Mouse (Mus musculus) limb, embryonic 11.5 days (tissue): ENCODE data around the gene Ror1. TPM values are rescaled to one million over a fixed set of nuclear protein-coding genes. Genes with fewer than 3 reads are reported as not detected.
A peak's percentile ranks its signal among the peaks of the same experiment; 100 is the strongest.

Experiments used
- ATAC-seq: fragments of 200-750 bp; cut with Nextera tagmentation; 2 replicates; pipeline ENCODE4 v1.8.0; 2017; ENCODE audit warnings: low read depth; ENCODE audit not compliant: insufficient number of reproducible peaks, low FRiP score, low TSS enrichment
- DNase-seq: peaks from one replicate; pipeline ENCODE4 v3.0.0-alpha.2; 2015; ENCODE audit warnings: low spot score
- H3K27ac ChIP-seq: fragments of 300-500 bp; sonication (generic); replicated peaks from 2 replicates; pipeline ENCODE4 v1.5.1; 2014; ENCODE audit warnings: low read depth, mild to moderate bottlenecking, low read length
- H3K27me3 ChIP-seq: fragments of 300-500 bp; sonication (generic); 2 replicates; pipeline ENCODE4 v1.6.1; 2014; ENCODE audit warnings: mild to moderate bottlenecking, low read length, mixed read lengths; ENCODE audit not compliant: control insufficient read depth, insufficient read depth
- H3K36me3 ChIP-seq: fragments of 300-500 bp; sonication (generic); 2 replicates; pipeline ENCODE4 v1.6.1; 2014; ENCODE audit warnings: mild to moderate bottlenecking, low read length, moderate library complexity, mixed read lengths; ENCODE audit not compliant: control insufficient read depth, insufficient read depth
- H3K4me1 ChIP-seq: fragments of 300-500 bp; sonication (generic); 2 replicates; pipeline ENCODE4 v1.6.1; 2014; ENCODE audit warnings: low read length, mixed read lengths; ENCODE audit not compliant: control insufficient read depth, insufficient read depth
- H3K4me2 ChIP-seq: fragments of 300-500 bp; sonication (generic); 2 replicates; pipeline ENCODE4 v1.6.1; 2014; ENCODE audit warnings: low read depth, mild to moderate bottlenecking, moderate library complexity; ENCODE audit not compliant: severe bottlenecking
- H3K4me3 ChIP-seq: fragments of 300-500 bp; sonication (generic); 2 replicates; pipeline ENCODE4 v1.5.1; 2014; ENCODE audit warnings: low read depth, low read length
- H3K9ac ChIP-seq: fragments of 300-500 bp; sonication (generic); 2 replicates; pipeline ENCODE4 v1.6.1; 2014; ENCODE audit warnings: mild to moderate bottlenecking, low read length
- H3K9me3 ChIP-seq: fragments of 300-500 bp; sonication (generic); 2 replicates; pipeline ENCODE4 v1.6.1; 2016; ENCODE audit warnings: low read length; ENCODE audit not compliant: control insufficient read depth
- WGBS: fragments of 180-500 bp; shearing (Covaris S2); extraction: QIAGEN DNeasy Blood & Tissue Kit; methylation state at CpG from one replicate; pipeline ENCODE4 v1.1.7; 2014; 5-methylcytosine and 5-hydroxymethylcytosine counted together
- polyA plus RNA-seq: library from polyadenylated mRNA; unstranded; fragments of >200 nt; fragmentation: Nextera tagmentation; extraction: Ambion mirVana; gene quantifications from 2 replicates; pipeline ENCODE4 v1.2.1, GENCODE M21; 2014

Gene Ror1
- polyA plus RNA-seq, 1 experiment from 2014 or later = 12.6 TPM

- H3K27me3 ChIP-seq = no peaks in the 10 kb centered on the region
- no peak for DNase-seq
- no peak overlapping the region for H3K4me3 ChIP-seq
- 89% methylated on average over 5 of the region's 5 CpGs for WGBS
- H3K4me2 ChIP-seq = no peak overlapping the region
- H3K27ac ChIP-seq = no peak overlapping the region
- peaks cover 11% of the 10 kb centered on the region for H3K4me1 ChIP-seq
- H3K9ac ChIP-seq = no peak overlapping the region
- H3K9me3 ChIP-seq = no peaks in the 10 kb centered on the region
- ATAC-seq = no peak
- H3K36me3 ChIP-seq = no peaks in the 10 kb centered on the region
Measured at GRCm38 (mm10) chr4:100058631-100059030, 37.0 kb upstream of the Ror1 start.

GRCm38 (mm10) chr4:100059811-100060210 is 35.8 kb upstream of the Ror1 start:
- no peak for ATAC-seq
- H3K9me3 ChIP-seq = no peaks in the 10 kb centered on the region
- H3K4me2 ChIP-seq = no peak overlapping the region
- no peaks in the 10 kb centered on the region for H3K36me3 ChIP-seq
- H3K4me1 ChIP-seq = peaks cover 11% of the 10 kb centered on the region
- no peak for DNase-seq
- no peak overlapping the region for H3K4me3 ChIP-seq
- no peak overlapping the region for H3K9ac ChIP-seq
- H3K27ac ChIP-seq = no peak overlapping the region
- 17% methylated on average over 3 of the region's 3 CpGs for WGBS
- H3K27me3 ChIP-seq = no peaks in the 10 kb centered on the region

- ATAC-seq = no peak
- no peak overlapping the region for H3K4me2 ChIP-seq
- whole genome bisulfite sequencing = 63% methylated on average over 19 of the region's 19 CpGs
- H3K36me3 ChIP-seq = no peaks in the 10 kb centered on the region
- no peak for DNase-seq
- no peak overlapping the region; the same call in 1 of the 2 replicates for H3K27ac ChIP-seq
- no peak overlapping the region for H3K9ac ChIP-seq
- H3K27me3 ChIP-seq = no peaks in the 10 kb centered on the region
- peaks cover 11% of the 10 kb centered on the region for H3K4me1 ChIP-seq
- H3K4me3 ChIP-seq = no peak overlapping the region
- no peaks in the 10 kb centered on the region for H3K9me3 ChIP-seq
Measured at GRCm38 (mm10) chr4:100061396-100062066, 34.1 kb upstream of the Ror1 start.

- ATAC-seq (no peak), DNase-seq (no peak)
- Histone ChIP-seq H3K36me3 (no peaks in the 10 kb centered on the region), H3K9ac (no peak overlapping the region), H3K27me3 (no peaks in the 10 kb centered on the region), H3K27ac (no peak overlapping the region), H3K4me1 (peaks cover 18% of the 10 kb centered on the region), H3K4me2 (no peak overlapping the region), H3K4me3 (no peak overlapping the region), H3K9me3 (no peaks in the 10 kb centered on the region)
- 84% methylated on average over 2 of the region's 2 CpGs for WGBS
Measured at GRCm38 (mm10) chr4:100065686-100066085, 29.9 kb upstream of the Ror1 start.

- H3K9ac ChIP-seq = no peak overlapping the region
- ATAC-seq (no peak), DNase-seq (no peak)
- H3K27me3 ChIP-seq = no peaks in the 10 kb centered on the region
- no peaks in the 10 kb centered on the region for H3K36me3 ChIP-seq
- no peak overlapping the region for H3K27ac ChIP-seq
- WGBS = 39% methylated on average over 6 of the region's 6 CpGs
- H3K9me3 ChIP-seq = no peaks in the 10 kb centered on the region
- H3K4me2 ChIP-seq = no peak overlapping the region
- no peak overlapping the region for H3K4me3 ChIP-seq
- peaks cover 7% of the 10 kb centered on the region; the same call in 1 of the 2 replicates for H3K4me1 ChIP-seq
Measured at GRCm38 (mm10) chr4:100070101-100070500, 25.5 kb upstream of the Ror1 start.

- H3K4me2 ChIP-seq = peak overlapping the region; percentile 82
- peak; percentile 69 for DNase-seq
- under 1% methylated on average over 21 of the region's 21 CpGs for WGBS
- H3K27me3 ChIP-seq = no peaks in the 10 kb centered on the region; the same call in 1 of the 2 replicates
- peak overlapping the region; percentile 70 for H3K4me3 ChIP-seq
- peaks cover 11% of the 10 kb centered on the region for H3K4me1 ChIP-seq
- no peaks in the 10 kb centered on the region for H3K36me3 ChIP-seq
- no peaks in the 10 kb centered on the region for H3K9me3 ChIP-seq
- peak overlapping the region; percentile 85 for H3K9ac ChIP-seq
- 0 out of 2 replicates have a peak overlapping the region, but pooled peaks have one; percentile 21 for H3K27ac ChIP-seq
- ATAC-seq = no peak
Measured at GRCm38 (mm10) chr4:100096596-100097181, 1.1 kb downstream of the Ror1 start.

- ATAC-seq (no peak), DNase-seq (peak; percentile 21)
- Histone ChIP-seq H3K4me2 (peak overlapping the region; percentile 82), H3K4me3 (peak overlapping the region; percentile 70), H3K27ac (no peak overlapping the region), H3K27me3 (no peaks in the 10 kb centered on the region; the same call in 1 of the 2 replicates), H3K4me1 (peaks cover 12% of the 10 kb centered on the region), H3K9ac (no peak overlapping the region; the same call in 1 of the 2 replicates), H3K36me3 (no peaks in the 10 kb centered on the region), H3K9me3 (no peaks in the 10 kb centered on the region)
- WGBS = 16% methylated on average over 10 of the region's 10 CpGs
Measured at GRCm38 (mm10) chr4:100097364-100097979, 1.9 kb downstream of the Ror1 start.

- 51% methylated on average over 7 of the region's 7 CpGs for WGBS
- Histone ChIP-seq H3K9ac (no peak overlapping the region), H3K4me1 (peaks cover 17% of the 10 kb centered on the region), H3K4me2 (no peak overlapping the region), H3K27me3 (no peaks in the 10 kb centered on the region; the same call in 1 of the 2 replicates), H3K4me3 (no peak overlapping the region), H3K27ac (no peak overlapping the region), H3K9me3 (no peaks in the 10 kb centered on the region), H3K36me3 (no peaks in the 10 kb centered on the region)
- DNase-seq (peak; percentile 23), ATAC-seq (no peak)
Measured at GRCm38 (mm10) chr4:100101066-100101820, 5.7 kb downstream of the Ror1 start.
